Mouse (Mus musculus): Measurements from ENCODE around the gene Tbc1d5.

GRCm38 (mm10) chr17:50764387-50764786, 414.8 kb downstream of the Tbc1d5 start:
- TF ChIP-seq CTCF (IDR thresholded peaks at IDR 0.05; ENCODE audit: insufficient read depth, low read length) (no peak), POLR2A (IDR thresholded peaks at IDR 0.05; ENCODE audit: borderline replicate concordance, extremely low read depth, low read depth, low read length) (no peak)

Measured in lung, adult 2 months (tissue).